Mouse (Mus musculus): ENCODE measurements around the gene Zfp296.

DNA sequence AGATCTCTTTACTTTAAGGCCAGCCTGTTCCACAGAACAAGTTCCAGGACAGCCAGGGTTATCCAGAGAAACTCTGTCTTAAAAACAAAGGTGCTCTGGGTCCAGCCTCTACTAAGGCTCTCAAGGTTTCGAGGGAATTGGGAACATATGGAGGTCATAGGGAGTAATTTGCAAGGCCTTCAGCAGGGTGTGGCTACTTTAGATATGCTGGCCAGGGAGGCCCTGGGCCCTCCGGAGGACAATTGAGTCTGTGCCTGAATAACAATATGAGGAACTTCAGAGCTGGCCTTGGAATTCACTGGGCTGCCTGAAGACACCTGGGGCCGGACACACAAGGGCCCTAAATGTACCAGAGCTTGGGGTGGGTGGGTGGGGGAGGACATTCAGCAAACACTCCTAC lies 1.5 kb upstream of the Zfp296 start:
- TF ChIP-seq EP300 (IDR thresholded peaks at IDR 0.05; ENCODE audit: low read depth) = no peak
- no peak for TF ChIP-seq CTCF (IDR thresholded peaks at IDR 0.05; ENCODE audit: low read depth)
